Mouse (Mus musculus): ENCODE measurements around the gene Grb10. TPM values are rescaled to one million over a fixed set of nuclear protein-coding genes. Genes with fewer than 3 reads are reported as not detected.

Gene Grb10
- 0.01 TPM for polyA plus RNA-seq (2012; fragmentation: generic; extraction: Trizol)
- long read RNA-seq, experiment 1: 0 reads
- long read RNA-seq, experiment 2: 0 reads

DNA sequence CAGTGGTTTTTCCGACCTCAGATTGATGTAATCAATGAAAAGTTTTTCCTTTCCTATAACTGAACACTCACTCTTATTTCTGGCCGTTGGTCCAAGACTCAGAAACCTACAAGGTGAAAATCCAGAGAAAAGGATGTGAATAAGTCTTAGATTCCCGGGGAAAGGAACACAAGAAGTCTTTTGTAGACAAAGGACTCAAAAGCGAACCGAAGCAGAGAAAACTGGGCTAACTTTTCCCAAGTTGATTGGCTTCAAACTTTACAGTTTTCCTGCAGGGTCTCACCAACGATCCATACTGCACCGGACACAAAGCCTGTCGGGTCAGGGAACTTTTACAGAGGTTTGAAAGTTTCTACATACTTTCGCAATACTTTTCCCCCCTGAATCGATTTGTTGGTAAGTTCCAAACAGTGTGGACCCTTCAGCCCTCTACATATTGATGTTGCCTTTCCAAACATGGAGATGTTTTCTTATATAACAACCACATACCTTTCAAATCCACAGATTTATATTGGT, at the start of gene Grb10:
Gene Grb10, minus strand, starts transcription at position 214 of the 516 bp plus-strand sequence.
- Histone ChIP-seq H3K27me3 (ENCODE audit: control insufficient read depth, insufficient read depth, insufficient read length) (no peaks in the 10 kb centered on the region), H3K79me2 (ENCODE audit: control insufficient read depth, insufficient read depth) (no peaks in the 10 kb centered on the region), H3K4me3 (ENCODE audit: insufficient read depth, poor library complexity, severe bottlenecking) (no peak within 1 kb of the TSS), H3K36me3 (ENCODE audit: control insufficient read depth, insufficient read depth) (no peaks in the 10 kb centered on the region), H3ac (ENCODE audit: control insufficient read depth, insufficient read length, low read depth) (no peak within 1 kb of the TSS), H3K79me3 (ENCODE audit: low read depth) (no peaks in the 10 kb centered on the region)
- TF ChIP-seq CEBPB (IDR thresholded peaks at IDR 0.05; ENCODE audit: low read depth) (no peak), MYOD1 (IDR thresholded peaks at IDR 0.05; ENCODE audit: control insufficient read depth, insufficient read length, low read depth) (no peak), MAX (IDR thresholded peaks at IDR 0.05) (no peak), MYOG (IDR thresholded peaks at IDR 0.05; ENCODE audit: control insufficient read depth, extremely low read depth, insufficient read length) (no peak), FOSL1 (IDR thresholded peaks at IDR 0.05; ENCODE audit: insufficient read depth, low read length, poor library complexity, severe bottlenecking) (no peak), CTCF (IDR thresholded peaks at IDR 0.05; ENCODE audit: control insufficient read depth, insufficient read depth, insufficient read length) (no peak), USF1 (IDR thresholded peaks at IDR 0.05; ENCODE audit: low read depth) (no peak)

DNA sequence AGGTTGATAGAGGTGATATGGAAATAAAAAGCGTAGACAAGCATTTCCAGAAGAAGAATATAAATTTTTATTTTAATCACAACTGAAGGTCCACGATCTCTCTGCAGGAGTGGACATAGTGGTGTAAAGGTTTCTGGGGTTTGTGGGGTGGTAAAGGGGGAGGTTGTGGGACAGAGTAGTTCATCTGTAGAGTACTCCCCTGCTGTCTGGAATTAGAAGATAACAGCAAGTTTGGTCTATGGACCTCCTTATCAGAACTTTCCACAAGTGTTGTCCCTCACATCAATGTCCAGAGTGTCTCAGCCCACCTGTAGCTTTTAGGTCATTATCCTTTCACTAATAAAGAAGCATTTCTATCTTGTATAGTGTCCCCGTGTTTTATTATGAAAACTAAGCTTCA, 43.2 kb upstream of the Grb10 start:
- Histone ChIP-seq H3K36me3 (ENCODE audit: control insufficient read depth, insufficient read depth) (no peaks in the 10 kb centered on the region), H3K79me3 (ENCODE audit: low read depth) (no peaks in the 10 kb centered on the region), H3ac (ENCODE audit: control insufficient read depth, insufficient read length, low read depth) (no peak overlapping the region), H3K79me2 (ENCODE audit: control insufficient read depth, insufficient read depth) (no peaks in the 10 kb centered on the region), H3K4me3 (ENCODE audit: insufficient read depth, poor library complexity, severe bottlenecking) (no peak overlapping the region), H3K27me3 (ENCODE audit: control insufficient read depth, insufficient read depth, insufficient read length) (no peaks in the 10 kb centered on the region)
- TF ChIP-seq CEBPB (IDR thresholded peaks at IDR 0.05; ENCODE audit: low read depth): no peak
- no peak for TF ChIP-seq USF1 (IDR thresholded peaks at IDR 0.05; ENCODE audit: low read depth)
- TF ChIP-seq MYOG (IDR thresholded peaks at IDR 0.05; ENCODE audit: control insufficient read depth, extremely low read depth, insufficient read length): no peak
- TF ChIP-seq CTCF (IDR thresholded peaks at IDR 0.05; ENCODE audit: control insufficient read depth, insufficient read depth, insufficient read length): no peak
- TF ChIP-seq MYOD1 (IDR thresholded peaks at IDR 0.05; ENCODE audit: control insufficient read depth, insufficient read length, low read depth): no peak
- no peak for TF ChIP-seq FOSL1 (IDR thresholded peaks at IDR 0.05; ENCODE audit: insufficient read depth, low read length, poor library complexity, severe bottlenecking)
- TF ChIP-seq MAX (IDR thresholded peaks at IDR 0.05): no peak

GRCm38 (mm10) chr11:12079231-12079630, 40.7 kb upstream of the Grb10 start:
- H3K36me3 ChIP-seq (ENCODE audit: control insufficient read depth, insufficient read depth): no peaks in the 10 kb centered on the region
- no peak overlapping the region for H3K4me3 ChIP-seq (ENCODE audit: insufficient read depth, poor library complexity, severe bottlenecking)
- no peak overlapping the region for H3ac ChIP-seq (ENCODE audit: control insufficient read depth, insufficient read length, low read depth)
- TF ChIP-seq CEBPB (IDR thresholded peaks at IDR 0.05; ENCODE audit: low read depth): no peak
- TF ChIP-seq USF1 (IDR thresholded peaks at IDR 0.05; ENCODE audit: low read depth): no peak
- no peak for TF ChIP-seq MYOG (IDR thresholded peaks at IDR 0.05; ENCODE audit: control insufficient read depth, extremely low read depth, insufficient read length)
- no peak for TF ChIP-seq CTCF (IDR thresholded peaks at IDR 0.05; ENCODE audit: control insufficient read depth, insufficient read depth, insufficient read length)
- no peak for TF ChIP-seq MAX (IDR thresholded peaks at IDR 0.05)
- no peak for TF ChIP-seq FOSL1 (IDR thresholded peaks at IDR 0.05; ENCODE audit: insufficient read depth, low read length, poor library complexity, severe bottlenecking)
- no peak for TF ChIP-seq MYOD1 (IDR thresholded peaks at IDR 0.05; ENCODE audit: control insufficient read depth, insufficient read length, low read depth)
- no peaks in the 10 kb centered on the region for H3K79me2 ChIP-seq (ENCODE audit: control insufficient read depth, insufficient read depth)
- no peaks in the 10 kb centered on the region for H3K79me3 ChIP-seq (ENCODE audit: low read depth)
- no peaks in the 10 kb centered on the region for H3K27me3 ChIP-seq (ENCODE audit: control insufficient read depth, insufficient read depth, insufficient read length)

GRCm38 (mm10) chr11:12075449-12075848, 37.0 kb upstream of the Grb10 start:
- Histone ChIP-seq H3ac (ENCODE audit: control insufficient read depth, insufficient read length, low read depth) (no peak overlapping the region), H3K36me3 (ENCODE audit: control insufficient read depth, insufficient read depth) (no peaks in the 10 kb centered on the region), H3K4me3 (ENCODE audit: insufficient read depth, poor library complexity, severe bottlenecking) (no peak overlapping the region), H3K79me2 (ENCODE audit: control insufficient read depth, insufficient read depth) (no peaks in the 10 kb centered on the region), H3K27me3 (ENCODE audit: control insufficient read depth, insufficient read depth, insufficient read length) (no peaks in the 10 kb centered on the region), H3K79me3 (ENCODE audit: low read depth) (no peaks in the 10 kb centered on the region)
- TF ChIP-seq MAX (IDR thresholded peaks at IDR 0.05) (no peak), MYOG (IDR thresholded peaks at IDR 0.05; ENCODE audit: control insufficient read depth, extremely low read depth, insufficient read length) (no peak), FOSL1 (IDR thresholded peaks at IDR 0.05; ENCODE audit: insufficient read depth, low read length, poor library complexity, severe bottlenecking) (no peak), CEBPB (IDR thresholded peaks at IDR 0.05; ENCODE audit: low read depth) (no peak), USF1 (IDR thresholded peaks at IDR 0.05; ENCODE audit: low read depth) (no peak), MYOD1 (IDR thresholded peaks at IDR 0.05; ENCODE audit: control insufficient read depth, insufficient read length, low read depth) (no peak), CTCF (IDR thresholded peaks at IDR 0.05; ENCODE audit: control insufficient read depth, insufficient read depth, insufficient read length) (no peak)

- Histone ChIP-seq H3K79me2 (ENCODE audit: control insufficient read depth, insufficient read depth) (no peaks in the 10 kb centered on the region), H3K27me3 (ENCODE audit: control insufficient read depth, insufficient read depth, insufficient read length) (no peaks in the 10 kb centered on the region), H3K36me3 (ENCODE audit: control insufficient read depth, insufficient read depth) (no peaks in the 10 kb centered on the region), H3ac (ENCODE audit: control insufficient read depth, insufficient read length, low read depth) (no peak overlapping the region), H3K4me3 (ENCODE audit: insufficient read depth, poor library complexity, severe bottlenecking) (no peak overlapping the region), H3K79me3 (ENCODE audit: low read depth) (no peaks in the 10 kb centered on the region)
- TF ChIP-seq MYOG (IDR thresholded peaks at IDR 0.05; ENCODE audit: control insufficient read depth, extremely low read depth, insufficient read length): no peak
- no peak for TF ChIP-seq CEBPB (IDR thresholded peaks at IDR 0.05; ENCODE audit: low read depth)
- TF ChIP-seq FOSL1 (IDR thresholded peaks at IDR 0.05; ENCODE audit: insufficient read depth, low read length, poor library complexity, severe bottlenecking): no peak
- TF ChIP-seq USF1 (IDR thresholded peaks at IDR 0.05; ENCODE audit: low read depth): no peak
- no peak for TF ChIP-seq MAX (IDR thresholded peaks at IDR 0.05)
- TF ChIP-seq CTCF (IDR thresholded peaks at IDR 0.05; ENCODE audit: control insufficient read depth, insufficient read depth, insufficient read length): no peak
- no peak for TF ChIP-seq MYOD1 (IDR thresholded peaks at IDR 0.05; ENCODE audit: control insufficient read depth, insufficient read length, low read depth)
Observed at GRCm38 (mm10) chr11:12073394-12074226, 35.1 kb upstream of the Grb10 start.

Measured in C2C12 (cell line).